Mouse (Mus musculus) intestine, embryonic 16.5 days (tissue): ENCODE data around the gene Rundc3a. TPM values are rescaled to one million over a fixed set of nuclear protein-coding genes. Genes with fewer than 3 reads are reported as not detected.

Experiments
- ATAC-seq: fragments of 200-750 bp; cut with Nextera tagmentation; 2 replicates; pipeline ENCODE4 v1.8.0; 2017; ENCODE audit warnings: moderate TSS enrichment, moderate library complexity
- H3K27ac ChIP-seq: fragments of 300-500 bp; sonication (generic); 2 replicates; pipeline ENCODE4 v1.5.1; 2014; ENCODE audit warnings: mild to moderate bottlenecking, low read length
- H3K27me3 ChIP-seq: fragments of 300-500 bp; sonication (generic); replicated peaks from 2 replicates; pipeline ENCODE4 v1.6.1; 2014; ENCODE audit warnings: low read length, control low read depth, mixed read lengths; ENCODE audit not compliant: control insufficient read depth, insufficient read depth
- H3K36me3 ChIP-seq: fragments of 300-500 bp; sonication (generic); 2 replicates; pipeline ENCODE4 v1.6.1; 2014; ENCODE audit warnings: low read length, control low read depth; ENCODE audit not compliant: control insufficient read depth, insufficient read depth
- H3K4me1 ChIP-seq: fragments of 300-500 bp; sonication (generic); 2 replicates; pipeline ENCODE4 v1.6.1; 2014; ENCODE audit warnings: low read length, control low read depth, mixed read lengths; ENCODE audit not compliant: control insufficient read depth, insufficient read depth
- H3K4me2 ChIP-seq: fragments of 300-500 bp; sonication (generic); 2 replicates; pipeline ENCODE4 v1.6.1; 2014; ENCODE audit warnings: low read depth, low read length, control low read depth
- H3K4me3 ChIP-seq: fragments of 300-500 bp; sonication (generic); 2 replicates; pipeline ENCODE4 v1.5.1; 2014; ENCODE audit warnings: mild to moderate bottlenecking, low read length
- H3K9ac ChIP-seq: fragments of 300-500 bp; sonication (generic); 2 replicates; pipeline ENCODE4 v1.6.1; 2014; ENCODE audit warnings: low read depth, low read length
- H3K9me3 ChIP-seq: fragments of 300-500 bp; sonication (generic); 2 replicates; pipeline ENCODE4 v1.6.1; 2016; ENCODE audit warnings: low read length, control low read depth; ENCODE audit not compliant: control insufficient read depth
- WGBS: fragments of 180-500 bp; shearing (Covaris S2); extraction: QIAGEN DNeasy Blood & Tissue Kit; methylation state at CpG from one replicate; pipeline ENCODE4 v1.1.7; 2014; 5-methylcytosine and 5-hydroxymethylcytosine counted together
- polyA plus RNA-seq: library from polyadenylated mRNA; unstranded; fragments of >200 nt; fragmentation: Nextera tagmentation; extraction: Ambion mirVana; gene quantifications from 2 replicates; pipeline ENCODE4 v1.2.1, GENCODE M21; 2015

The Rundc3a gene
- polyA plus RNA-seq, 1 experiment from 2014 or later: 6.0 TPM

DNA sequence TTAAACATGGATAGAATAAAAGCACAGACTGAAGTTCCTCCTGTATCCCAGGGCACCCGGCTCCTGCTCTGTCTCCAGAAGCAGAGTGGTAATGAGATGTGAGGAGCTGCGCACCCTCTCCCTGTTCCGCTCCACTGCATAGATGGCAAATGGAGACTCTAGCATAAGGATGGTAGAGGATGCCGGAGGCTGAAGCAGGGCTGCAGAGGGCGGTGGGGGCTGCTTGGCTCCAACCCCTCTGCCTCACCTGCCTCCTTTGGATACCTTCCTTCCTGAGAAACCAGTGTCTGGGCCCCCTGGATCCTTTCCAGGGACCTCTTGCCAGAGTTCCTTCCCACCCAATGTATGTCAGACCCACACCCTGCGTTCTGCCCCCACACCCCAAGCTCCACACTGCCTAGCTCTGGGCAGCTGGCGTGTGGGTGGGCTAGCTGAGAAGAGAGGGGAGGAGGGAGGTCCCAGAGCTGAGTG, 3.5 kb downstream of the Rundc3a start:
- H3K36me3 ChIP-seq: no peaks in the 10 kb centered on the region
- no peak overlapping the region for H3K4me2 ChIP-seq
- no peaks in the 10 kb centered on the region for H3K9me3 ChIP-seq
- peaks cover 23% of the 10 kb centered on the region for H3K27me3 ChIP-seq
- H3K4me3 ChIP-seq: no peak overlapping the region
- ATAC-seq: no peak
- H3K27ac ChIP-seq: no peak overlapping the region
- H3K4me1 ChIP-seq: peaks cover 45% of the 10 kb centered on the region
- H3K9ac ChIP-seq: no peak overlapping the region
- 75% methylated on average over 7 of the region's 7 CpGs for WGBS

DNA sequence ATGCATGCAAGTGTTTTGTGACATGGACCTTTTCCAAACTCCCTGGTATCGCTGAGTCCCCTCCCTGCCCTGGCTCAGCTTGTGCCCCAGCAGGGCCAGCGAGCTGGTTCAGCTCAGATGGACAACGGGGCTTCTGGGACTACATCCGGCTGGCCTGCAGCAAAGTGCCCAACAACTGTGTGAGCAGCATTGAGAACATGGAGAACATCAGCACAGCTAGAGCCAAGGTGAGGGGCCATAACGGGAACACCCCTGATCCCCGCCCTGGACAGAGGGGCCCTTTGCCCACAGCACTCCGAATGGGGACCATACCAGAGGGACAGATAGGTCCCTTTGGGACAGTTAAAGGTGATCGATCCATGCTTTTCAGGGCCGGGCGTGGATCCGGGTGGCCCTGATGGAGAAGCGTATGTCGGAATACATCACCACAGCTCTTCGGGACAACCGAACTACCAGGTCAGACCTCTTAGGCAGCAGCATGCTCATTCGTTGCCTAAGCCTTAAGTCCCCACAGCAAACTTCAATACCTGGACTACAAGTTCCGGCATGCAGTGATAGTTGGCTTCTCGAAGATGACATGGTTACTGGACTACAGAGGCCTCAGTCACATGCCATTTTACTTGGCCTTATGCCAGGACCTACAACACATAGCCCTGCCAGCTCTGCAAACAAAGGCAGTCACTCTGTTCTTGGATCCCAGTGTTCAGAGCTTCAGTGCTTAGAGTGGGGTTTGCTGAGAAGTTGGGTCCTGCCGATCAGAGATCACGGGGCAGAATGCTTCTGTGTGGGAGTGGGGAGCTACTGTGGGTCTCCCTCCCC, 5.0 kb downstream of the Rundc3a start:
- H3K36me3 ChIP-seq: no peaks in the 10 kb centered on the region; the same call in 1 of the 2 replicates
- H3K4me3 ChIP-seq: no peak overlapping the region
- H3K4me2 ChIP-seq: no peak overlapping the region
- peaks cover 23% of the 10 kb centered on the region for H3K27me3 ChIP-seq
- 71% methylated on average over 20 of the region's 20 CpGs for WGBS
- H3K4me1 ChIP-seq: peaks cover 38% of the 10 kb centered on the region
- no peaks in the 10 kb centered on the region for H3K9me3 ChIP-seq
- H3K27ac ChIP-seq: no peak overlapping the region
- no peak overlapping the region for H3K9ac ChIP-seq
- 0 out of 2 replicates have a peak, but pooled peaks have one; percentile 32 for ATAC-seq

DNA sequence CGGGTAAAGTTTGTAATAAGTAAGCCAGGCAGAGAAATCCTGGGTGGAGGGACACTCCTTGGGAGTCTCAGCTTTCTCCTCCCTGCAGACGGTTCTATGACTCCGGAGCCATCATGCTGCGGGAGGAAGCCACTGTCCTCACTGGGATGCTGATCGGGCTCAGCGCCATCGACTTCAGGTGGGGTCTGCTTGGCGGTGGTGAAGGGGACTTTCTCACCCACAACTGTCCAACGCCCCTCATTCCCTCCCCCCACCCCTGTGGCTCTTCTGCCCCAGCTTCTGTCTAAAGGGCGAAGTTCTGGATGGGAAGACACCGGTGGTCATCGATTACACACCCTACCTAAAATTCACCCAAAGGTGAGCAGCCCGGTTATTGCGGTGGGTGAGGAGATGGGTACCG, 5.9 kb downstream of the Rundc3a start:
- ATAC-seq: no peak
- peaks cover 29% of the 10 kb centered on the region for H3K4me1 ChIP-seq
- no peak overlapping the region for H3K27ac ChIP-seq
- H3K9me3 ChIP-seq: no peaks in the 10 kb centered on the region
- H3K4me3 ChIP-seq: peak overlapping the region; percentile 39; the same call in 1 of the 2 replicates
- peaks cover 3% of the 10 kb centered on the region; the same call in 1 of the 2 replicates for H3K36me3 ChIP-seq
- H3K9ac ChIP-seq: no peak overlapping the region
- WGBS: 17% methylated on average over 15 of the region's 15 CpGs
- H3K4me2 ChIP-seq: peak overlapping the region; percentile 74
- peaks cover 23% of the 10 kb centered on the region for H3K27me3 ChIP-seq

DNA sequence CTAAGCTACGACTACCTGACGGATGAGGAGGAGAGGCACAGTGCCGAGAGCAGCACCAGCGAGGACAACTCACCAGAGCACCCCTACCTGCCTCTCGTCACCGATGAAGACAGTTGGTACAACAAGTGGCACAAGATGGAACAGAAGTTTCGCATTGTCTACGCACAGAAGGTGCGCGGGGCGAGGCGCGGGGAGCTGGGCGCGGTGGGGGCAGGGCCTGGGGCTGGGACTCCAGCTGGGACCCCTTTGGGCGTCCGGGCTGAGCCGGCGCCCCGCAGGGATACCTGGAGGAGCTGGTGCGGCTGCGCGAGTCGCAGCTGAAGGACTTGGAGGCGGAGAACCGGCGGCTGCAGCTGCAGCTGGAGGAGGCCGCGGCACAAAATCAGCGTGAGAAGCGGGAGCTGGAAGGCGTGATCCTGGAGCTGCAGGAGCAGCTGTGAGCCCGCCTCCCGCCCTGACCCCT, 6.4 kb downstream of the Rundc3a start:
- WGBS: 2% methylated on average over 34 of the region's 34 CpGs
- Histone ChIP-seq H3K27ac (no peak overlapping the region), H3K27me3 (peaks cover 23% of the 10 kb centered on the region), H3K4me1 (peaks cover 27% of the 10 kb centered on the region), H3K4me3 (peak overlapping the region; percentile 39), H3K9me3 (no peaks in the 10 kb centered on the region), H3K36me3 (peaks cover 5% of the 10 kb centered on the region; the same call in 1 of the 2 replicates), H3K9ac (peak overlapping the region; percentile 55), H3K4me2 (peak overlapping the region; percentile 74)
- ATAC-seq: no peak

DNA sequence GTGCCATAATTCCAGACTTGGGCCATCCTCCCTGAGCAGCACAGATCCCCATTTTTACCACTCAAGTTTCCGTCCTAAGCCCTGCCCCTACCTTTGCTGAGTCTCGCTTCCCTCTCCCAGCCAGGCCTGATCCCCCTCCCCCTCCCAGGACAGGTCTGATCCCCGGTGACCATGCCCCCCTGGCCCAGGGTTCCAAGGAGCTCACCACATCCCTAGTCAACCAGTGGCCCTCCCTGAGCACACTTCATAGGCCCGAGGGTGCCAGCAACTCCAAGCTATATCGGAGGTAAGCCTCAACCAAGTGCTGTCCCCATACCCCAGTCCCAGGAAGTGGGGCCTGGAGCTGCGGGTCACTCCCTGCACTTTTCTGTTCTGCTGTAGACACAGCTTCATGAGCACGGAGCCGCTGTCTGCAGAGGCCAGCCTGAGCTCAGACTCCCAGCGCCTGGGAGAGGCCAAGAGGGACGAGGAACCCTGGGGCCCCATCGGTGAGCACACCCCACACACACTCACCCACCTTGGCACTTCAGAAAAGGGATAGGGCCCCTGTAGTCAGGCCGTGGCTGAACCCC, 7.4 kb downstream of the Rundc3a start:
- Histone ChIP-seq H3K4me1 (peaks cover 36% of the 10 kb centered on the region), H3K4me3 (no peak overlapping the region), H3K27ac (no peak overlapping the region), H3K9me3 (no peaks in the 10 kb centered on the region), H3K27me3 (peaks cover 23% of the 10 kb centered on the region), H3K9ac (no peak overlapping the region), H3K36me3 (peaks cover 9% of the 10 kb centered on the region; the same call in 1 of the 2 replicates), H3K4me2 (no peak overlapping the region)
- ATAC-seq: 0 out of 2 replicates have a peak, but pooled peaks have one; percentile 14
- 25% methylated on average over 12 of the region's 12 CpGs for WGBS

DNA sequence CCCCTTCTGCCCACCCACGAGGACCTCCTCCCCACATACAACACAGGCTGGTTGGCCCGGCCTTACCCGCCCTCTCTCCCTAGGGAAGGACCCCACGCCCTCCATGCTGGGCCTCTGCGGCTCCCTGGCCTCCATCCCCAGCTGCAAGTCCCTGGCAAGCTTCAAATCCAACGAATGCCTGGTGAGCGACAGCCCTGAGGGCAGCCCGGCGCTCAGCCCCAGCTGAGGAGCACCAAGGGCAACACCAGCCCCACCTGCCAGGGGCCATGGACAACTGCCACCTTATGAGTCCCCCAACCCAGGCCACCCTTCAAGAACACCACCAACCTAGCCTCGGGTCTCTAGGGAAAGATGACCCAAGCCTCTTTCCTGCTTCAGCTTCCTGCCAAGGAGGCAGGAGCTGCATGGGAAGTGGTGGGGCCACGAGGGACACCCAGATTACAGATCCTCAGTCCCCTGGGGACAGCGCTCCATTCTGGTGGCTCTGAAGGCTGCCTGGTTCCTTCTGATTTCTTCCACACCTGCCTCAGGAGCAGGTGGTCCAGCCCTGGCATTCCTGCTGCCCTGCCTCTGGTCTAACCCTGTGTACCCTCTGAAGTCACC, 8.8 kb downstream of the Rundc3a start:
- Histone ChIP-seq H3K27me3 (peaks cover 21% of the 10 kb centered on the region), H3K9ac (no peak overlapping the region), H3K4me1 (peaks cover 46% of the 10 kb centered on the region), H3K27ac (no peak overlapping the region), H3K36me3 (peaks cover 9% of the 10 kb centered on the region; the same call in 1 of the 2 replicates), H3K4me3 (no peak overlapping the region), H3K9me3 (no peaks in the 10 kb centered on the region), H3K4me2 (no peak overlapping the region)
- 68% methylated on average over 12 of the region's 12 CpGs for WGBS
- ATAC-seq: no peak

DNA sequence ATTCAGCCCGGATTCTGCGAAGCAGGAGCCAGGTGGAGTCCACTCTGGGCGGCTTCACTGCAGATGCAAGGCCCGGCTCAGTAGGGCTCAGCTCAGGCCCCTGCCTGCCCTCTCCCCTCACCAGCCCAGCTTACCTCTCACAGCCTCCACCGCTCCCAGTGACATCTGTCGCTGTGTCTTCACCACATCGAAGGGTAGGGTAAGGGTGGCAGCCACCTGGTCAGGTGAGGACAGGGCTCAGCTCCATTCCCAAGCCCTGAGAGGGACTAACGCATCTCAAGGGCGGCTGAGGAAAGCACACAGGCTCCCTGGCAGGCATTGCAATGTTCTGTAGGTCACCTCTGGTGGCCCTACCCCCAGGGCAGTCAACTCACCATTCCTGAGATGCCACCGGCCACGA, 10.5 kb downstream of the Rundc3a start:
- H3K27me3 ChIP-seq: peaks cover 12% of the 10 kb centered on the region
- ATAC-seq: no peak
- peaks cover 9% of the 10 kb centered on the region; the same call in 1 of the 2 replicates for H3K36me3 ChIP-seq
- peaks cover 43% of the 10 kb centered on the region for H3K4me1 ChIP-seq
- H3K4me3 ChIP-seq: no peak overlapping the region
- H3K9me3 ChIP-seq: no peaks in the 10 kb centered on the region
- H3K27ac ChIP-seq: no peak overlapping the region
- WGBS: 93% methylated on average over 11 of the region's 11 CpGs
- no peak overlapping the region for H3K9ac ChIP-seq
- no peak overlapping the region for H3K4me2 ChIP-seq

DNA sequence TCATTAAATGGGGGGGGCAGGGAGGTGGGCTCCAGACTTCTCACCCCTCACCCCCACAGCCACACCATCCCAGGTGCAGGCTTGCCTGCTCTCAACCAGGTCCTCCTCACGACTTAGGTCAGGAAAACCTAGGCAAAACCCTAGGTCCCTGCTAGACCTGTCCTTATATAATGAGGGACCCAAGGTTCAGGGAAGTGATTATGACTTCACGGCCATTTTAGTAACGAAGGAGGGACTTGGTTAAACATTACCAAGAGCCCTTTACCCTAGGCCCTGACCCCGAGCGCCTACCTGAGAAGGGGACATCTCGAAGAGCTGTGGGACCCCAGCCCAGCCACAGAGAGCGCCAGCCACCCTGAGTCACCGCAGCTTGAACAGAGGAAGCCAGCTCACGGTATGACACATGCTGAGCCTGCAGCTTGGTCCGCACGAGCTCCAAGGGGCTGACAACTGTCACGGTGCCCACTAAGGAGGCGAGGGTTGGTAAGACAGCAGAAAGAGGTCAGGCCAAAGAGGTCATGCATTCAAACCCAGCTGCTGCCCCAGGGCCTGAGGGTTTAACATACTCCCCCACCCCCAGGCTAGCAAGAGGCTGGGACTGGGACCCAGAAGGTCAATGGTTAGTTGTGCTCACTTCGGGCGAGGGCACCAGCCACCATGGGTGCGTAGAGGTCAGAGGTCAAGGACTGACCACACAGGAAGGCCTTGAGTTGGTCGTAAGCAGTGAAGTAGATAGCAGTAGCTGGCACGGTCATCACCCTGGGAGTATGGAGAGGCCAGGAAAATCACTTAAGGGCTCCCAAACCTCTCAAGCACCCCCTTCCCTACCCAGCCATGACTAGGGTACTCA, 11.2 kb downstream of the Rundc3a start:
- Histone ChIP-seq H3K27ac (no peak overlapping the region), H3K4me3 (no peak overlapping the region), H3K4me2 (0 out of 2 replicates have a peak overlapping the region, but pooled peaks have one; percentile 17), H3K9me3 (no peaks in the 10 kb centered on the region), H3K4me1 (peaks cover 41% of the 10 kb centered on the region), H3K27me3 (peaks cover 9% of the 10 kb centered on the region), H3K36me3 (peaks cover 9% of the 10 kb centered on the region; the same call in 1 of the 2 replicates), H3K9ac (0 out of 2 replicates have a peak overlapping the region, but pooled peaks have one; percentile 16)
- no peak for ATAC-seq
- WGBS: 76% methylated on average over 18 of the region's 18 CpGs
